Comparison of ENCODE assay signal across 15 mouse cellular contexts in the genomic region with DNA sequence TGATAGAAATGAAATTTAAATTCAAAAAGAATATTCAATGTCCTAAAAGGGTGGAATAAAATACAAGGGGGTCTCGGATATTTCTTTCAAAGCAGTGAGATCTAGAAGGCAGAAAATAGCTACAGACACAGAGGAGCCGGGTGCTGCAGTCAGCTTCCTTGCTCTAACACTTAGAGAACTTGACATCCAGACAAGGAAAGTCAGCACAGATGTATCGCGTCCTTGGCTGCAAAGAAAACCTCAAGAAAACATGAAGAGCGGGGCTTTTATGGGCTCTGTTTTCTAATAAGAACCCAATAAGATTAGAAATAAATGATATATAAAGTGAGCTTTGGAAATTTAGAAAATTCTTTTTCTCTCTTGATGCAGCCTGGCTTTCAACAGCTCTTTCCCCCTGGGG.
"Had no signal": no experiment of that assay in that cellular context is flagged by ENCODE, and none has a peak within 500 bp of the region (broad histone marks: within the 10 kb centered on the region; RNA-seq: fewer than 3 reads in every experiment).

No protein-coding gene starts in this region.

- H3K9me3 ChIP-seq: neural tube, embryonic 15.5 days; stomach, embryonic 15.5 days had no signal

- H3K4me3 ChIP-seq: neural tube, embryonic 15.5 days; stomach, embryonic 15.5 days had no signal

- DNase-seq: retina, postnatal 1 day; right cerebral cortex, adult 18-20 months; right cerebral cortex, postnatal 14 days; right cerebral cortex, postnatal 25 days; right cerebral cortex, postnatal 4 days; spleen, adult 18-20 months; thymus, adult 18-20 months; thymus, adult 2 months; thymus, postnatal 14 days; thymus, postnatal 25 days; thymus, postnatal 36 days; thymus, postnatal 4 days had no signal

- H3K36me3 ChIP-seq: neural tube, embryonic 15.5 days; stomach, embryonic 15.5 days had no signal

- H3K4me1 ChIP-seq: stomach, embryonic 15.5 days had no signal

- H3K27me3 ChIP-seq: neural tube, embryonic 15.5 days; stomach, embryonic 15.5 days had no signal

- H3K27ac ChIP-seq: neural tube, embryonic 15.5 days; stomach, embryonic 15.5 days; stomach, postnatal 0 days had no signal

- H3K4me2 ChIP-seq: neural tube, embryonic 15.5 days; stomach, embryonic 15.5 days had no signal

- H3K9ac ChIP-seq: neural tube, embryonic 15.5 days; stomach, embryonic 15.5 days had no signal
